Mouse (Mus musculus) MEL (cell line): Measurements from ENCODE around the gene Olfr894. TPM values are rescaled to one million over a fixed set of nuclear protein-coding genes. Genes with fewer than 3 reads are reported as not detected.
"Not testable (repeated sequence)": the region's sequence is repeated elsewhere in the genome, so short reads cannot be mapped to it uniquely, and the experiment has no call there.

Experiments used
- DNase-seq: peaks from one replicate; pipeline ENCODE4 v3.0.0; 2011; ENCODE audit warnings: low read depth, low spot score
- H3K27ac ChIP-seq: 2 replicates; pipeline ENCODE4 v1.5.1; 2012; ENCODE audit warnings: low read depth, mild to moderate bottlenecking, control low read depth, low read length, moderate library complexity; ENCODE audit not compliant: control insufficient read depth
- H3K27me3 ChIP-seq, 2 experiments: fragments of 150-350 bp in 1 of 2; sonication (generic) in 1 of 2; 2 replicates each; pipeline ENCODE4 v1.6.1; 2012; ENCODE audit warnings: low read length in 2 of 2, mild to moderate bottlenecking in 2 of 2, improper control_type of control experiment in 1 of 2, moderate library complexity in 1 of 2; ENCODE audit not compliant: insufficient read depth in 2 of 2, control insufficient read depth in 1 of 2
- H3K36me3 ChIP-seq, 2 experiments: 2 replicates each; pipeline ENCODE4 v1.6.1; 2012 to 2014; ENCODE audit warnings: low read length in 2 of 2, improper control_type of control experiment in 1 of 2, inconsistent platforms in 1 of 2, mild to moderate bottlenecking in 1 of 2; ENCODE audit not compliant: insufficient read depth in 2 of 2, control insufficient read depth in 1 of 2
- H3K4me1 ChIP-seq, 2 experiments: fragments of 150-350 bp in 1 of 2; sonication (generic) in 1 of 2; 2 replicates each; pipeline ENCODE4 v1.6.1; 2012; ENCODE audit warnings: low read length in 2 of 2, improper control_type of control experiment in 1 of 2, mild to moderate bottlenecking in 1 of 2; ENCODE audit not compliant: insufficient read depth in 2 of 2, control insufficient read depth in 1 of 2
- H3K4me3 ChIP-seq, 2 experiments: fragments of 150-350 bp in 1 of 2; sonication (generic) in 1 of 2; 2 replicates each; pipeline ENCODE4 v1.5.1; 2012; ENCODE audit warnings: low read depth in 2 of 2, low read length in 2 of 2, mild to moderate bottlenecking in 2 of 2, moderate library complexity in 2 of 2, control low read depth in 1 of 2, improper control_type of control experiment in 1 of 2; ENCODE audit not compliant: control insufficient read depth in 1 of 2, insufficient read depth in 1 of 2
- H3K79me2 ChIP-seq: 2 replicates; pipeline ENCODE4 v1.6.1; 2012; ENCODE audit warnings: mild to moderate bottlenecking, low read length, moderate library complexity; ENCODE audit not compliant: control insufficient read depth, poor library complexity, insufficient read depth
- H3K9ac ChIP-seq: 2 replicates; pipeline ENCODE4 v1.6.1; 2012; ENCODE audit warnings: low read depth, mild to moderate bottlenecking, control low read depth, low read length, moderate library complexity; ENCODE audit not compliant: control insufficient read depth, poor library complexity, severe bottlenecking
- H3K9me3 ChIP-seq: fragments of 150-350 bp; sonication (generic); replicated peaks from 2 replicates; pipeline ENCODE4 v1.6.1; 2012; ENCODE audit warnings: mild to moderate bottlenecking, low read length, improper control_type of control experiment, moderate library complexity; ENCODE audit not compliant: insufficient read depth
- CHD2 ChIP-seq: IDR thresholded peaks from 2 replicates; pipeline ENCODE4 v1.6.1; 2011; ENCODE audit warnings: low read length, improper control_type of control experiment
- E2F4 ChIP-seq: IDR thresholded peaks from 2 replicates; pipeline ENCODE4 v1.6.1; 2011; ENCODE audit warnings: low read depth, low read length, improper control_type of control experiment, borderline replicate concordance
- ELF1 ChIP-seq: IDR thresholded peaks from 2 replicates; pipeline ENCODE4 v1.6.1; 2014; ENCODE audit warnings: low read depth, mild to moderate bottlenecking, inconsistent platforms, low read length, improper control_type of control experiment, moderate library complexity
- ETS1 ChIP-seq: IDR thresholded peaks from 2 replicates; pipeline ENCODE4 v1.6.1; 2012; ENCODE audit warnings: low read depth, mild to moderate bottlenecking, inconsistent platforms, low read length, improper control_type of control experiment, moderate library complexity
- GABPA ChIP-seq: IDR thresholded peaks from 2 replicates; pipeline ENCODE4 v1.6.1; 2012; ENCODE audit warnings: low read depth, mild to moderate bottlenecking, inconsistent platforms, low read length, improper control_type of control experiment, moderate library complexity
- GATA1 ChIP-seq: IDR thresholded peaks from 2 replicates; pipeline ENCODE4 v1.6.1; 2011; ENCODE audit warnings: low read depth, low read length, improper control_type of control experiment
- JUND ChIP-seq: IDR thresholded peaks from 2 replicates; pipeline ENCODE4 v1.6.1; 2011; ENCODE audit warnings: low read depth, mild to moderate bottlenecking, improper control_type of control experiment, low read length
- KAT2A ChIP-seq: conservative IDR thresholded peaks from 2 replicates; pipeline ENCODE4 v1.6.1; 2012; ENCODE audit warnings: low read depth, low read length, improper control_type of control experiment, inconsistent platforms
- MAFK ChIP-seq: IDR thresholded peaks from 2 replicates; pipeline ENCODE4 v1.6.1; 2011; ENCODE audit warnings: low read depth, mild to moderate bottlenecking, low read length, improper control_type of control experiment, borderline replicate concordance
- MEF2A ChIP-seq: IDR thresholded peaks from 2 replicates; pipeline ENCODE4 v1.6.1; 2014; ENCODE audit warnings: low read depth, mild to moderate bottlenecking, inconsistent platforms, low read length, improper control_type of control experiment; ENCODE audit not compliant: poor library complexity, insufficient replicate concordance, severe bottlenecking; ENCODE audit errors: extremely low read depth
- MYB ChIP-seq: IDR thresholded peaks from 2 replicates; pipeline ENCODE4 v1.6.1; 2011; ENCODE audit warnings: mild to moderate bottlenecking, low read depth, low read length, improper control_type of control experiment
- MYC ChIP-seq: IDR thresholded peaks from 2 replicates; pipeline ENCODE4 v1.6.1; 2011; ENCODE audit warnings: low read depth, mild to moderate bottlenecking, low read length, improper control_type of control experiment, moderate library complexity
- NRF1 ChIP-seq: IDR thresholded peaks from 2 replicates; pipeline ENCODE4 v1.6.1; 2014; ENCODE audit warnings: low read depth, mild to moderate bottlenecking, inconsistent platforms, low read length, improper control_type of control experiment, moderate library complexity; ENCODE audit not compliant: poor library complexity, insufficient read depth, severe bottlenecking
- POLR2A ChIP-seq, 2 experiments: IDR thresholded peaks; 2 replicates each; pipeline ENCODE4 v1.6.1; 2011 to 2012; ENCODE audit warnings: low read length in 2 of 2, mild to moderate bottlenecking in 2 of 2, control low read depth in 1 of 2, improper control_type of control experiment in 1 of 2, low read depth in 1 of 2, moderate library complexity in 1 of 2; ENCODE audit not compliant: control insufficient read depth in 1 of 2, insufficient read depth in 1 of 2, poor library complexity in 1 of 2
- POLR2AphosphoS2 ChIP-seq: IDR thresholded peaks from 2 replicates; pipeline ENCODE4 v1.6.1; 2011; ENCODE audit warnings: low read length, improper control_type of control experiment
- RCOR1 ChIP-seq: IDR thresholded peaks from 2 replicates; pipeline ENCODE4 v1.6.1; 2012; ENCODE audit warnings: low read depth, mild to moderate bottlenecking, inconsistent platforms, low read length, improper control_type of control experiment
- SIN3A ChIP-seq: IDR thresholded peaks from 2 replicates; pipeline ENCODE4 v1.6.1; 2012; ENCODE audit warnings: low read length, improper control_type of control experiment, inconsistent platforms
- SMC3 ChIP-seq: IDR thresholded peaks from 2 replicates; pipeline ENCODE4 v1.6.1; 2011; ENCODE audit warnings: low read depth, low read length, improper control_type of control experiment
- TAL1 ChIP-seq: IDR thresholded peaks from 2 replicates; pipeline ENCODE4 v1.6.1; 2012; ENCODE audit warnings: mild to moderate bottlenecking, inconsistent platforms, low read length, moderate library complexity, mixed read lengths
- TCF12 ChIP-seq: IDR thresholded peaks from 2 replicates; pipeline ENCODE4 v1.6.1; 2014; ENCODE audit warnings: low read depth, mild to moderate bottlenecking, inconsistent platforms, low read length, improper control_type of control experiment, moderate library complexity
- UBTF ChIP-seq: IDR thresholded peaks from 2 replicates; pipeline ENCODE4 v1.6.1; 2012; ENCODE audit warnings: low read depth, mild to moderate bottlenecking, inconsistent platforms, low read length, improper control_type of control experiment, moderate library complexity, borderline replicate concordance; ENCODE audit not compliant: insufficient read depth
- USF2 ChIP-seq, 2 experiments: IDR thresholded peaks; 2 replicates each; pipeline ENCODE4 v1.6.1; 2011 to 2012; ENCODE audit warnings: improper control_type of control experiment in 2 of 2, low read length in 2 of 2, borderline replicate concordance in 1 of 2, inconsistent platforms in 1 of 2, low read depth in 1 of 2, mild to moderate bottlenecking in 1 of 2; ENCODE audit not compliant: insufficient read depth in 1 of 2
- ZC3H11A ChIP-seq: IDR thresholded peaks from 2 replicates; pipeline ENCODE4 v1.6.1; 2012; ENCODE audit warnings: low read depth, mild to moderate bottlenecking, inconsistent platforms, low read length, improper control_type of control experiment
- ZKSCAN1 ChIP-seq: IDR thresholded peaks from 2 replicates; pipeline ENCODE4 v1.6.1; 2012; ENCODE audit warnings: low read depth, mild to moderate bottlenecking, inconsistent platforms, low read length, improper control_type of control experiment, moderate library complexity
- ZMIZ1 ChIP-seq: IDR thresholded peaks from 2 replicates; pipeline ENCODE4 v1.6.1; 2012; ENCODE audit warnings: low read depth, mild to moderate bottlenecking, inconsistent platforms, low read length, improper control_type of control experiment, moderate library complexity
- polyA plus RNA-seq, 2 experiments: library from polyadenylated mRNA; stranded (reverse) in 1 of 2; unstranded in 1 of 2; fragments of >175 nt in 1 of 2; fragments of >200 nt in 1 of 2; gene quantifications; 2 replicates each; pipeline versions ENCODE4 v1.2.1 to v1.2.4; 2012; ENCODE audit warnings: low replicate concordance in 2 of 2, low read depth in 1 of 2; ENCODE audit not compliant: insufficient read length in 2 of 2, insufficient read depth in 1 of 2, missing spikeins in 1 of 2
- total RNA-seq: library from RNA; depleted of rRNA; stranded (reverse); fragments of 300-350 nt; gene quantifications from 2 replicates; pipeline ENCODE4 v1.2.3, GENCODE M21; 2012; rRNA removed

Olfr894 gene
- total RNA-seq, result not detected in 2 replicates
- not detected for polyA plus RNA-seq

DNA sequence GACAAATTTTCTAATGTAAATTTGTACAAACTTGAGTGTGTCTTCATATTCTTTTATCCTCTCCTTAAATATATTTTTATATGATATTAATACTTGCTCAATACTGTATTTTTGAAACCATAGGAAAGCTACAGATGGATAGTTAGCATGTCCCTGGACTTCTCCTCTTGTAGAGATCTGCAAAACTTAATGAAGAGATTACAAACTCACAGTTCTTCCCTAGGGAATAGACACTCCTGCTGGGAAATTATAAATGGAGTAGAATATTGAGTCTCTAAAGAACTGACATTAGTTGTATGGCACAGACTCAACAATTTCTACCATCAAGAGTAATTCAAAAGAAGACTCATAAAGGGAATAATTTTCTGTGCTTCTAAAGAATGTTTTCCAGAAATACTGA, at the start of gene Olfr894:
Gene Olfr894, plus strand, starts transcription at position 301 of the 400 bp plus-strand sequence.
- no peaks in the 10 kb centered on the region for H3K4me1 ChIP-seq
- H3K79me2 ChIP-seq, result no peaks in the 10 kb centered on the region
- no peak within 1 kb of the TSS for H3K27ac ChIP-seq
- no peak within 1 kb of the TSS for H3K9ac ChIP-seq
- no peaks in the 10 kb centered on the region for H3K27me3 ChIP-seq
- DNase-seq, result no peak
- no peak within 1 kb of the TSS for H3K4me3 ChIP-seq
- no peak for TF ChIP-seq MEF2A
- no peak for TF ChIP-seq ELF1
- TF ChIP-seq SIN3A, result no peak
- TF ChIP-seq TCF12, result no peak
- no peak for TF ChIP-seq RCOR1
- TF ChIP-seq USF2 (IDR thresholded peaks at IDR 0.05; ENCODE audit: borderline replicate concordance in 1 of 2, insufficient read depth in 1 of 2, low read depth in 1 of 2, low read length in 2 of 2), result no peak
- no peak for TF ChIP-seq GATA1
- TF ChIP-seq E2F4, result no peak
- no peak for TF ChIP-seq KAT2A
- no peak for TF ChIP-seq UBTF
- H3K36me3 ChIP-seq, result no peaks in the 10 kb centered on the region
- H3K9me3 ChIP-seq, result no peaks in the 10 kb centered on the region

DNA sequence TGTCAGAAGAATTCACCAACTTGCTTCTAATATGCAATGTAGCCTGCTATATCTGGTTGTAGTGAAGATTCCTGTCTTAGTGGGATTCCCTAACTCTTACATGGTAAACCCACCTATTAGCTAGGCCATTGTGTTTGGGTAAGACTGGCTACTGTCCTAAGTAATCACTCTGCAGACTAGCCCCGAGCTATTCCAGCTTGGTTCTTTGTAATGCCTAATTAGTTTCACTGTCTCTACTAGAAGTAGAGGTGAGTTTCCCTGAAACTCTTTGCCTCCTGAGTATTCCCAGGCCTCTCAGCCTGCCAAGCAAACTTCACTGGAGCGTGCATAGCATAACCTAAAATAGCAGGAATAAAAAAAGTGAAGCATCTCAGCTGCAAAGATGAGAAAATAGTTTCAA, 49.5 kb upstream of the Olfr894 start:
- not testable (repeated sequence) for H3K27me3 ChIP-seq, H3K4me1 ChIP-seq, H3K9ac ChIP-seq, H3K4me3 ChIP-seq, DNase-seq, H3K79me2 ChIP-seq, H3K9me3 ChIP-seq, H3K27ac ChIP-seq, H3K36me3 ChIP-seq

GRCm38 (mm10) chr9:38180721-38181120, 37.1 kb upstream of the Olfr894 start, which contains the start of gene Olfr891:
Gene Olfr891 (minus strand): TSS chr9:38180821.
- Histone ChIP-seq H3K27ac (no peak within 1 kb of the TSS), H3K27me3 (no peaks in the 10 kb centered on the region), H3K36me3 (no peaks in the 10 kb centered on the region), H3K9me3 (no peaks in the 10 kb centered on the region), H3K9ac (no peak within 1 kb of the TSS), H3K79me2 (no peaks in the 10 kb centered on the region), H3K4me3 (no peak within 1 kb of the TSS), H3K4me1 (no peaks in the 10 kb centered on the region)
- TF ChIP-seq ZC3H11A (no peak), GABPA (no peak), E2F4 (no peak), MYB (no peak), ETS1 (no peak), POLR2AphosphoS2 (no peak), CHD2 (no peak), NRF1 (no peak), MAFK (no peak), ZKSCAN1 (no peak), MYC (no peak), UBTF (no peak), ZMIZ1 (no peak), POLR2A (IDR thresholded peaks at IDR 0.05; ENCODE audit: control insufficient read depth in 1 of 2, insufficient read depth in 1 of 2, low read depth in 1 of 2, low read length in 2 of 2, poor library complexity in 1 of 2) (no peak), ELF1 (no peak), SMC3 (no peak), JUND (no peak), TAL1 (no peak), RCOR1 (no peak), GATA1 (no peak)
- no peak for DNase-seq
